Mouse (Mus musculus): ENCODE results near the gene Slc2a9. TPM values are rescaled to one million over a fixed set of nuclear protein-coding genes. Genes with fewer than 3 reads are reported as not detected.

Gene Slc2a9
- polyA plus RNA-seq, 1 experiment from 2014 or later, result 0.20 TPM

DNA sequence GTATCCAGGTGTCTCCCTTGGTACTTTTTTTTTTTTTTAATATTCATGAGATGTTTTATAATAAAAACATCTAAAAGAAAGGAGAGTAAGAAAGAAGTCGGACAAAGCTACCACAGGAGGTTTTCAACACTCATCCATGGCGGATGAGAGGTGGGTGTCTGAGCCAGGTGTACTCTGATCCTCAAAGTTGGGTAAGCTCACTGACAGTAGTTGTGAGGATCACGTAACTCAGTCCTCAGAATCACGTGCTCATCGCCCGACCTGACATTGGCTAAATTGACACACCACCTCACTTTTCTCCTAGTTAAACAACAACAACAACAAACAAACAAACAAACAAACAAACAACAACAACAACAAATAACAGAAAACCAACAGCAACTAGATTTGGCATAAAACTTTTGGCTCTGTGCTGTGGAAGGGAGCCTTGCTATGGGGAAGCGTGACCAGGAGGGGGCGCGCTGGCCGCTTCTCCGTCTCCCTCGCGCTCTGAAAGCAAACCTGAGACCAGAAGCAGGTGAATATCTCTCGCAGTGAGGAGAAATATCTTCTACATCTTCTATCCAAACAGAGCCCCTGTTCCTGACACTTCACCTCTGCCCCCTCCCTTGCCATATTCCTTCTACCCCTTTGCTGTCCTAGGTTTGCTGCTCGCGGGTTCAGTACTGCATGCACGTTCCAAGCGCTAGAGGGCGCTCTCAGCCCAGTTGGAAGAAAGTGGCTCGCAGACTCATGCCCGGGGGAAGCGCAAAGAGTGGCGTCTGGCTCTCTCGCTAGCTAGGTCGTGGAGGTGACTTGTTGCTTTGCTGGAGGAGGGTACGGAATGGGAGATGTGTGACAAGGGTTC, 195.5 kb downstream of the Slc2a9 start:
- peaks cover 5% of the 10 kb centered on the region for H3K27me3 ChIP-seq
- ATAC-seq (replicated peaks; ENCODE audit: insufficient number of reproducible peaks, insufficient read depth, low FRiP score, low read depth), result peak; percentile 69
- H3K4me3 ChIP-seq, result peak overlapping the region; percentile 49
- H3K9me3 ChIP-seq (replicated peaks), result no peaks in the 10 kb centered on the region
- WGBS, result 8% methylated on average over 26 of the region's 26 CpGs
- peak overlapping the region; percentile 78 for H3K4me2 ChIP-seq
- no peaks in the 10 kb centered on the region for H3K4me1 ChIP-seq (replicated peaks)
- peak overlapping the region; percentile 40; the same call in 1 of the 2 replicates for H3K9ac ChIP-seq
- H3K36me3 ChIP-seq, result no peaks in the 10 kb centered on the region
- no peak overlapping the region for H3K27ac ChIP-seq

DNA sequence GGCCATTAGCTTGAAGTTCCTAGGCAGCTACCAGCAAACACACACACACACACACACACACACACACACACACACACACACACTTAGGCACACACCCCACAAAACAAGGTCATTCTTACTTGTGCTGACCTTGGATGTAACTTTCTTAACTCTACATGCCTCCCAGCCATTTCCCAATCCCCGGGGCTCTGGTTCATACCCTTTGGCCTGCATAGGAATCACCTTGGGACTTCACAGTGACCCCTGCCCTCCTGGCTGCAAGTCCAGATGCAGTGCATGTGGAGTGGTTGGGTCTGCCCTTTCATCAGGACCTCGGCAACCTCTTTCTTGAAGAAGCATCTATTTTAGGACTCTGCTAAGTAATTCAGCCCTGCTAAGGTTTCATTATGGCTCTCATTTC, 197.7 kb downstream of the Slc2a9 start:
- Histone ChIP-seq H3K4me2 (no peak overlapping the region), H3K4me3 (no peak overlapping the region), H3K9me3 (replicated peaks) (no peaks in the 10 kb centered on the region), H3K9ac (no peak overlapping the region), H3K36me3 (no peaks in the 10 kb centered on the region), H3K4me1 (replicated peaks) (no peaks in the 10 kb centered on the region), H3K27me3 (peaks cover 5% of the 10 kb centered on the region; the same call in 1 of the 2 replicates), H3K27ac (no peak overlapping the region)
- ATAC-seq (replicated peaks; ENCODE audit: insufficient number of reproducible peaks, insufficient read depth, low FRiP score, low read depth), result no peak
- 53% methylated on average over 2 of the region's 2 CpGs for WGBS

DNA sequence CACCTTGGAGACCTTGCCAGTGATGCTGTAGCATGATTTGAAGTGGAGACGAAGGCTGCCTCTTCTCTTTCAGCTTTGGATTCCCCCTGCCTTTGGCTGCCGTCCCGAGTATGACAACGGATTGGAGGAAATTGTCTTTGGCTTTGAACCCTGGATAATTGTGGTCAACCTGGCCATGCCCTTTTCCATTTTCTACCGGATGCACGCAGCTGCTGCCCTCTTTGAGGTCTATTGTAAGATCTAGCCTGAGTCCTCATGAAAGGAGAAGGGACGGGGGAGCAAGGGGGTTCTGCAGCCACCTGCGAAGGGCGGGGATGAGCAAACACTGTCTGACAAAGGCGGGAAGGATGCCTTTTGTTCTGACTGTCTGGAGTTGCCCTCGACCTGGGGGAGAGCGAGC, 200.3 kb downstream of the Slc2a9 start:
- H3K9ac ChIP-seq, result no peak overlapping the region
- H3K4me3 ChIP-seq, result no peak overlapping the region
- 51% methylated on average over 12 of the region's 12 CpGs for WGBS
- no peak overlapping the region for H3K27ac ChIP-seq
- no peaks in the 10 kb centered on the region for H3K27me3 ChIP-seq
- no peak for ATAC-seq (replicated peaks; ENCODE audit: insufficient number of reproducible peaks, insufficient read depth, low FRiP score, low read depth)
- no peaks in the 10 kb centered on the region for H3K9me3 ChIP-seq (replicated peaks)
- H3K4me2 ChIP-seq, result no peak overlapping the region
- H3K4me1 ChIP-seq (replicated peaks), result no peaks in the 10 kb centered on the region
- no peaks in the 10 kb centered on the region for H3K36me3 ChIP-seq

DNA sequence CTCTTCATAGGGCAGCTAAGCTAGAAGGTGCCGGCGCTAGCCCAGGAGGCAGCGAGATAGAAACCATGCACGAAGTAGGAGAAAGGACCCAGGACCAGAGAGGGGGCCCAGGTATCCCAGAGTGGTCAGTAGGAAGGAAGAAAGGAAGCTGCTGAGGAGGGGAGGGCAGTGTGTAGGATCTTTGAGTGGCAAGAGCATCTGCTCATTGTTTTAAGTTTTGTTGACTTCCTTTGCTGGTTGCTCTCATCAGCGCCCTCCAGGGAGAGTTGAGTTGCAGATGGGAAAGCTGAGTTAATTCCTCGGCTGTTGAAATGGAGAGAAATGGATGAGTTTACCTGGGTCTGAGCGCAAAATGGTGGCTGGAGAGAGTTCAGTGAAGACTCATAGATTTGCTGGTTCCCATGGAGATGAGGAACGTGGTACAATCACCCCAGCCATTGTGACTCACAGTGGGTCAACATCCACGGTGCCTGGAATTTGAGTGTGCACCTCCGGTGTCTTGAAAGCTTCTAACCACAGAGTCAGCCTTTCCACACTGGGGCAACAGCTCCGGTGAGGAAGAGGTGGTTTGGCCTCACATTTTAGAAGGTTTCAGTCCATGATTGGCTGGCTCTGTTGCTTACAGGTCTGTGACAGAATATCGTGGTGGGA, 201.1 kb downstream of the Slc2a9 start:
- H3K4me2 ChIP-seq, result no peak overlapping the region
- no peaks in the 10 kb centered on the region for H3K27me3 ChIP-seq
- H3K27ac ChIP-seq, result no peak overlapping the region
- no peak overlapping the region for H3K9ac ChIP-seq
- no peaks in the 10 kb centered on the region for H3K9me3 ChIP-seq (replicated peaks)
- no peaks in the 10 kb centered on the region for H3K4me1 ChIP-seq (replicated peaks)
- 87% methylated on average over 12 of the region's 12 CpGs for WGBS
- no peak for ATAC-seq (replicated peaks; ENCODE audit: insufficient number of reproducible peaks, insufficient read depth, low FRiP score, low read depth)
- H3K4me3 ChIP-seq, result no peak overlapping the region
- no peaks in the 10 kb centered on the region for H3K36me3 ChIP-seq

Other genes starting within 250 kb of the Slc2a9 start
- gene Tmem128, start 243.0 kb downstream of the Slc2a9 start, polyA plus RNA-seq (2015; fragmentation: Nextera tagmentation; extraction: Ambion mirVana), result 41.1 and 42.9 TPM in 2 replicates
- not detected in 2 replicates for gene Otop1, start 227.2 kb downstream of the Slc2a9 start, polyA plus RNA-seq (2015; fragmentation: Nextera tagmentation; extraction: Ambion mirVana)
- gene Drd5, start 183.8 kb downstream of the Slc2a9 start, polyA plus RNA-seq (2015; fragmentation: Nextera tagmentation; extraction: Ambion mirVana), result not detected in 2 replicates
- 197 and 230 TPM in 2 replicates for gene Wdr1, start 60.1 kb upstream of the Slc2a9 start, polyA plus RNA-seq (2015; fragmentation: Nextera tagmentation; extraction: Ambion mirVana)
- gene Zfp518b, start 181.7 kb upstream of the Slc2a9 start, polyA plus RNA-seq (2015; fragmentation: Nextera tagmentation; extraction: Ambion mirVana), result 8.4 and 10.7 TPM in 2 replicates

Measured in heart, embryonic 15.5 days (tissue).